Mouse (Mus musculus): ENCODE measurements around the gene Caprin2.
"Not testable (repeated sequence)": the region's sequence is repeated elsewhere in the genome, so short reads cannot be mapped to it uniquely, and the experiment has no call there.

- not testable (repeated sequence) for TF ChIP-seq NELFE (IDR thresholded peaks at IDR 0.05; ENCODE audit: low read depth, low read length); MAX (IDR thresholded peaks at IDR 0.05; ENCODE audit: low read length); MXI1 (IDR thresholded peaks at IDR 0.05; ENCODE audit: low read depth, low read length); POLR2A (IDR thresholded peaks at IDR 0.05; ENCODE audit: control insufficient read depth in 1 of 2, insufficient read depth in 1 of 2, low read depth in 1 of 2, low read length in 2 of 2, poor library complexity in 1 of 2); GATA1 (IDR thresholded peaks at IDR 0.05; ENCODE audit: low read depth, low read length); ZC3H11A (IDR thresholded peaks at IDR 0.05; ENCODE audit: low read depth, low read length); ELF1 (IDR thresholded peaks at IDR 0.05; ENCODE audit: low read depth, low read length)
- peak in 1 of 3 experiments; percentile 42; a peak in 2 of 6 replicates for TF ChIP-seq CTCF (IDR thresholded peaks at IDR 0.05 in 2 of 3, conservative IDR thresholded peaks at IDR 0.05 in 1 of 3; ENCODE audit: control insufficient read depth in 1 of 3, insufficient read depth in 1 of 3, low read depth in 2 of 3, low read length in 3 of 3, poor library complexity in 1 of 3, severe bottlenecking in 1 of 3)
- peak; percentile 21; the same call in 1 of the 2 replicates for TF ChIP-seq SMC3 (IDR thresholded peaks at IDR 0.05; ENCODE audit: low read depth, low read length)
Observed at GRCm38 (mm10) chr6:148940383-148940782, 44.3 kb upstream of the Caprin2 start.
